Mouse (Mus musculus) hindbrain, embryonic 10.5 days (tissue): ENCODE measurements around the gene Abcd2. TPM values are rescaled to one million over a fixed set of nuclear protein-coding genes. Genes with fewer than 3 reads are reported as not detected.
A peak's percentile ranks its signal among the peaks of the same experiment; 100 is the strongest.

Experiments
- DNase-seq: peaks from one replicate; pipeline ENCODE4 v3.0.0-alpha.2; 2017; ENCODE audit warnings: low spot score
- H3K27ac ChIP-seq: fragments of 300-500 bp; sonication (generic); 2 replicates; pipeline ENCODE4 v1.5.1; 2016; ENCODE audit warnings: mild to moderate bottlenecking, moderate library complexity
- H3K27me3 ChIP-seq: fragments of 300-500 bp; sonication (generic); 2 replicates; pipeline ENCODE4 v1.6.1; 2016; ENCODE audit warnings: mild to moderate bottlenecking; ENCODE audit not compliant: poor library complexity, insufficient read depth, severe bottlenecking
- H3K36me3 ChIP-seq: fragments of 300-500 bp; sonication (generic); 2 replicates; pipeline ENCODE4 v1.6.1; 2016; ENCODE audit warnings: mild to moderate bottlenecking, moderate library complexity
- H3K4me1 ChIP-seq: fragments of 300-500 bp; sonication (generic); replicated peaks from 2 replicates; pipeline ENCODE4 v1.6.1; 2016; ENCODE audit warnings: mild to moderate bottlenecking
- H3K4me3 ChIP-seq: fragments of 300-500 bp; sonication (generic); 2 replicates; pipeline ENCODE4 v1.5.1; 2016; ENCODE audit warnings: mild to moderate bottlenecking, moderate library complexity
- H3K9me3 ChIP-seq: fragments of 300-500 bp; sonication (generic); 2 replicates; pipeline ENCODE4 v1.6.1; 2016; ENCODE audit warnings: mild to moderate bottlenecking, moderate library complexity
- WGBS: fragments of 180-500 bp; shearing (Covaris S2); methylation state at CpG from one replicate; pipeline ENCODE4 v1.1.7; 2016; 5-methylcytosine and 5-hydroxymethylcytosine counted together
- polyA plus RNA-seq: library from polyadenylated mRNA; unstranded; fragments of >200 nt; fragmentation: Nextera tagmentation; extraction: Ambion mirVana; gene quantifications from 2 replicates; pipeline ENCODE4 v1.2.1, GENCODE M21; 2016

Gene Abcd2
- polyA plus RNA-seq, 1 experiment from 2014 or later = 18.3 TPM

GRCm38 (mm10) chr15:91112555-91113209 lies 78.9 kb downstream of the Abcd2 start:
- Histone ChIP-seq H3K36me3 (no peaks in the 10 kb centered on the region), H3K4me1 (no peaks in the 10 kb centered on the region), H3K4me3 (no peak overlapping the region), H3K27me3 (no peaks in the 10 kb centered on the region), H3K9me3 (0 out of 2 replicates have a peak, but pooled peaks cover 4% of the 10 kb centered on the region), H3K27ac (no peak overlapping the region)
- DNase-seq = no peak
- WGBS = 92% methylated on average over 7 of the region's 7 CpGs

GRCm38 (mm10) chr15:91108102-91108659 lies 83.4 kb downstream of the Abcd2 start:
- Histone ChIP-seq H3K27me3 (no peaks in the 10 kb centered on the region), H3K4me1 (peaks cover 8% of the 10 kb centered on the region; the same call in 1 of the 2 replicates), H3K9me3 (0 out of 2 replicates have a peak, but pooled peaks cover 4% of the 10 kb centered on the region), H3K4me3 (no peak overlapping the region), H3K36me3 (no peaks in the 10 kb centered on the region), H3K27ac (no peak overlapping the region)
- WGBS = 96% methylated on average over 5 of the region's 5 CpGs
- DNase-seq = no peak

GRCm38 (mm10) chr15:91104934-91105333 lies 86.7 kb downstream of the Abcd2 start:
- Histone ChIP-seq H3K27me3 (no peaks in the 10 kb centered on the region), H3K27ac (0 out of 2 replicates have a peak overlapping the region, but pooled peaks have one; percentile 23), H3K4me1 (peaks cover 8% of the 10 kb centered on the region; the same call in 1 of the 2 replicates), H3K36me3 (no peaks in the 10 kb centered on the region), H3K9me3 (0 out of 2 replicates have a peak, but pooled peaks cover 4% of the 10 kb centered on the region), H3K4me3 (no peak overlapping the region)
- DNase-seq = no peak
- 66% methylated on average over 3 of the region's 3 CpGs for WGBS

GRCm38 (mm10) chr15:91104276-91104675 lies 87.3 kb downstream of the Abcd2 start:
- no peak for DNase-seq
- WGBS = 91% methylated on average over 1 of the region's 1 CpGs
- H3K4me1 ChIP-seq = peaks cover 8% of the 10 kb centered on the region; the same call in 1 of the 2 replicates
- no peaks in the 10 kb centered on the region for H3K9me3 ChIP-seq
- no peaks in the 10 kb centered on the region for H3K36me3 ChIP-seq
- H3K27ac ChIP-seq = no peak overlapping the region
- no peak overlapping the region for H3K4me3 ChIP-seq
- H3K27me3 ChIP-seq = no peaks in the 10 kb centered on the region

GRCm38 (mm10) chr15:91103814-91104213 lies 87.8 kb downstream of the Abcd2 start:
- H3K27me3 ChIP-seq = no peaks in the 10 kb centered on the region
- no peaks in the 10 kb centered on the region for H3K9me3 ChIP-seq
- H3K4me3 ChIP-seq = no peak overlapping the region
- 78% methylated on average over 14 of the region's 14 CpGs for WGBS
- DNase-seq = no peak
- no peaks in the 10 kb centered on the region for H3K36me3 ChIP-seq
- peaks cover 8% of the 10 kb centered on the region; the same call in 1 of the 2 replicates for H3K4me1 ChIP-seq
- no peak overlapping the region for H3K27ac ChIP-seq

- Histone ChIP-seq H3K27ac (no peak overlapping the region), H3K4me3 (no peak overlapping the region), H3K27me3 (no peaks in the 10 kb centered on the region), H3K4me1 (peaks cover 8% of the 10 kb centered on the region; the same call in 1 of the 2 replicates), H3K36me3 (no peaks in the 10 kb centered on the region), H3K9me3 (no peaks in the 10 kb centered on the region)
- 93% methylated on average over 8 of the region's 8 CpGs for WGBS
- DNase-seq = no peak
Observed at GRCm38 (mm10) chr15:91103305-91103704, 88.3 kb downstream of the Abcd2 start.

GRCm38 (mm10) chr15:91096606-91097005 lies 95.0 kb downstream of the Abcd2 start:
- WGBS = 89% methylated on average over 6 of the region's 6 CpGs
- Histone ChIP-seq H3K27me3 (no peaks in the 10 kb centered on the region), H3K4me3 (no peak overlapping the region), H3K36me3 (no peaks in the 10 kb centered on the region), H3K27ac (no peak overlapping the region), H3K4me1 (peaks cover 14% of the 10 kb centered on the region), H3K9me3 (no peaks in the 10 kb centered on the region)
- no peak for DNase-seq

Other genes with a start within 250 kb of the Abcd2 start
- gene Kif21a, start 141.9 kb downstream of the Abcd2 start, polyA plus RNA-seq = 26.2 and 28.6 TPM in 2 replicates
- gene CN725425, start 7.7 kb upstream of the Abcd2 start, polyA plus RNA-seq = not detected in 2 replicates